Mouse (Mus musculus) bone marrow, adult 2 months (tissue): ENCODE measurements around the gene Fas.

Source experiments
- CTCF ChIP-seq: fragments of 200-500 bp; IDR thresholded peaks from 2 replicates; pipeline ENCODE4 v1.5.1; 2011; ENCODE audit warnings: low read length, control low read depth; ENCODE audit not compliant: control insufficient read depth, insufficient read depth
- POLR2A ChIP-seq: fragments of 200-500 bp; IDR thresholded peaks from 2 replicates; pipeline ENCODE4 v1.6.1; 2011; ENCODE audit warnings: low read depth, mild to moderate bottlenecking, control low read depth, low read length, borderline replicate concordance; ENCODE audit not compliant: control insufficient read depth

DNA sequence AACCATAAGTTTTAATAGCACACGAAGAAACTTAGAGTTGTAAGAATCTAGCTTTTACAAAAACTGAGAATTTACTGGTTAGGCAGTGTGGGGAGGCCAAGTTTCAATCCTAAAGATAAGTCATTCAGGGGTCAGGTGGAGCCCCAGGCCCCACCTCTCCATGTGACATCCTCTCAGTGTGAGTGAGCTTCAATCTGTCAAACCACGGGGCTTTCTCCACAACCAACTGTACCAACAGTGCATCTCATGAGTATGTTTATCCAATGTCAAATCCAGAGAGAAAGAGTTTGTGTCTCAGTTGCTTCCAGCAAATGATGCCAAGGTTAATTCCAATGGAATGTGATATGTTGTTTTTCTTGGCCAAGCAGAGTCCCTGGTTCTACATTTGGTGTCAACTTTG is 5.6 kb upstream of the Fas start:
- no peak for TF ChIP-seq CTCF
- TF ChIP-seq POLR2A = no peak
